Mouse (Mus musculus) thymus, adult 2 months (tissue): Measurements from ENCODE around the gene Rev1.

Experiments used
- CTCF ChIP-seq: fragments of 200-500 bp; IDR thresholded peaks from 2 replicates; pipeline ENCODE4 v1.5.1; 2012; ENCODE audit warnings: mild to moderate bottlenecking, control low read depth, low read length, moderate library complexity, borderline replicate concordance; ENCODE audit not compliant: control insufficient read depth, poor library complexity, insufficient read depth; ENCODE audit errors: extremely low read depth
- POLR2A ChIP-seq: fragments of 200-500 bp; IDR thresholded peaks from 2 replicates; pipeline ENCODE4 v1.6.1; 2012; ENCODE audit warnings: mild to moderate bottlenecking, low read length, control low read depth, moderate library complexity; ENCODE audit not compliant: control insufficient read depth, poor library complexity, insufficient read depth; ENCODE audit errors: extremely low read depth

GRCm38 (mm10) chr1:38037375-38037774 lies 92.2 kb downstream of the Rev1 start:
- no peak for TF ChIP-seq CTCF
- TF ChIP-seq POLR2A: no peak
